Comparison of ENCODE assay signal across 9 mouse cellular contexts in the genomic region with DNA sequence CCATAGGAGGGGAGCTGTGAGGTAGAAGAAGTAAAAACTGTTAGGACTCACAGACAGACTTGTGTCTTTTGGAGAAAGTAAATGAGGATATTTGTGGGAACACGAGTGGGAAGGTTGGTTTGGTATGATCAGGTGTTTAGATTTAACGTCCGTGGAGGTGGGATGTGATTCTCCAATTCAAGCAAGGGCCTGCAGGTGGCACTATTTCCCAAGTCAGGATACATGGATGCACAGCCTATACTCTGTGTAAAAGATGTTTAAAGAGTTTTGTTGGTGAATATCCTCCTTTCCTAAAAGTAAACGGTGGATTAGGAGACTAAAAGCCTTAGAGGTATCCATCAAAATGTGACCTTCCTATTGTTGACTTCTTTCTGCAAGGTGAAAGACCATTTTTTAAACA. TPM values are rescaled to one million over a fixed set of nuclear protein-coding genes. Genes with fewer than 3 reads are reported as not detected.
DNase-seq lines count a peak whose midpoint lies in the region; ATAC-seq and TF ChIP-seq lines count a peak whose summit lies in the region.
"Had no signal": no experiment of that assay in that cellular context is flagged by ENCODE, and none has a peak within 500 bp of the region (broad histone marks: within the 10 kb centered on the region; RNA-seq: fewer than 3 reads in every experiment).

No protein-coding gene starts in this region.

- 13% methylated on average over 4 of the region's 4 CpGs for WGBS in forebrain, embryonic 10.5 days
- WGBS in forebrain, embryonic 15.5 days = 6% methylated on average over 4 of the region's 4 CpGs
- WGBS in forebrain, embryonic 16.5 days = 6% methylated on average over 4 of the region's 4 CpGs
- WGBS in thymus, adult 2 months = 4% methylated on average over 4 of the region's 4 CpGs

- no peak overlapping the region for H3K4me3 ChIP-seq in forebrain, embryonic 10.5 days
- no peak overlapping the region for H3K4me3 ChIP-seq in forebrain, embryonic 15.5 days
- no peak overlapping the region for H3K4me3 ChIP-seq in forebrain, embryonic 16.5 days (replicated peaks; ENCODE audit: low read length)
- H3K4me3 ChIP-seq in thymus, adult 2 months (ENCODE audit: control insufficient read depth, insufficient read depth, low read length) = no peak overlapping the region
- H3K4me3 ChIP-seq: heart, embryonic 13.5 days had no signal

- TF ChIP-seq CTCF in thymus, adult 2 months (IDR thresholded peaks at IDR 0.05; ENCODE audit: borderline replicate concordance, control insufficient read depth, extremely low read depth, insufficient read depth, low read length, poor library complexity) = no peak

- no peaks in the 10 kb centered on the region for H3K4me1 ChIP-seq in forebrain, embryonic 10.5 days
- H3K4me1 ChIP-seq in forebrain, embryonic 15.5 days = no peaks in the 10 kb centered on the region
- no peaks in the 10 kb centered on the region for H3K4me1 ChIP-seq in forebrain, embryonic 16.5 days (replicated peaks; ENCODE audit: control insufficient read depth, insufficient read depth, low read length)
- H3K4me1 ChIP-seq in thymus, adult 2 months (replicated peaks; ENCODE audit: control insufficient read depth, insufficient read depth, low read length) = no peaks in the 10 kb centered on the region
- H3K4me1 ChIP-seq: heart, embryonic 13.5 days had no signal

- ATAC-seq in forebrain, embryonic 15.5 days (replicated peaks) = no peak
- ATAC-seq in forebrain, embryonic 16.5 days = peak; percentile 69; the same call in 1 of the 2 replicates
- ATAC-seq in megakaryocyte-erythroid progenitor cell, adult 5-6 weeks (replicated peaks; ENCODE audit: low FRiP score, low TSS enrichment, poor library complexity, severe bottlenecking) = 0 out of 2 replicates have a peak, but pooled peaks have one; percentile 77

- no peak overlapping the region for H3K9ac ChIP-seq in forebrain, embryonic 15.5 days (replicated peaks)
- no peak overlapping the region for H3K9ac ChIP-seq in forebrain, embryonic 16.5 days (replicated peaks; ENCODE audit: low read depth, low read length)
- H3K9ac ChIP-seq: heart, embryonic 13.5 days had no signal

- DNase-seq in forebrain, embryonic 10.5 days (ENCODE audit: extremely low spot score, low spot score) = peak; percentile 28
- peak; percentile 50 for DNase-seq in 416B (ENCODE audit: low read depth)
- DNase-seq in c-Kit-positive CD71-positive TER-119-positive erythroid progenitor cells, embryonic 14.5 days (ENCODE audit: low spot score) = peak; percentile 5
- DNase-seq in layer of hippocampus, adult 9-11 months = peak; percentile 14
- DNase-seq in thymus, adult 2 months = peak; percentile 68

- H3K36me3 ChIP-seq in forebrain, embryonic 10.5 days (replicated peaks) = no peaks in the 10 kb centered on the region
- no peaks in the 10 kb centered on the region for H3K36me3 ChIP-seq in forebrain, embryonic 15.5 days
- no peaks in the 10 kb centered on the region for H3K36me3 ChIP-seq in forebrain, embryonic 16.5 days (ENCODE audit: control insufficient read depth, insufficient read depth)
- H3K36me3 ChIP-seq in thymus, adult 2 months (ENCODE audit: control insufficient read depth, insufficient read depth, low read length) = no peaks in the 10 kb centered on the region
- H3K36me3 ChIP-seq: heart, embryonic 13.5 days had no signal

- no peak for TF ChIP-seq POLR2A in thymus, adult 2 months (IDR thresholded peaks at IDR 0.05; ENCODE audit: control insufficient read depth, extremely low read depth, insufficient read depth, low read length, poor library complexity)

- no peaks in the 10 kb centered on the region for H3K9me3 ChIP-seq in forebrain, embryonic 10.5 days
- H3K9me3 ChIP-seq in forebrain, embryonic 15.5 days = no peaks in the 10 kb centered on the region
- no peaks in the 10 kb centered on the region for H3K9me3 ChIP-seq in forebrain, embryonic 16.5 days (ENCODE audit: control insufficient read depth, low read length)
- H3K9me3 ChIP-seq: heart, embryonic 13.5 days had no signal

- no peak overlapping the region for H3K27ac ChIP-seq in forebrain, embryonic 10.5 days
- H3K27ac ChIP-seq in forebrain, embryonic 15.5 days (replicated peaks) = no peak overlapping the region
- no peak overlapping the region for H3K27ac ChIP-seq in forebrain, embryonic 16.5 days (ENCODE audit: low read length)
- no peak overlapping the region for H3K27ac ChIP-seq in thymus, adult 2 months (ENCODE audit: control insufficient read depth, insufficient read depth, low read length)
- H3K27ac ChIP-seq: heart, embryonic 13.5 days had no signal

- H3K27me3 ChIP-seq in forebrain, embryonic 10.5 days (ENCODE audit: poor library complexity, severe bottlenecking) = no peaks in the 10 kb centered on the region
- H3K27me3 ChIP-seq in forebrain, embryonic 15.5 days = no peaks in the 10 kb centered on the region
- no peaks in the 10 kb centered on the region for H3K27me3 ChIP-seq in forebrain, embryonic 16.5 days (replicated peaks; ENCODE audit: control insufficient read depth, insufficient read depth, low read length)
- H3K27me3 ChIP-seq in thymus, adult 2 months (ENCODE audit: control insufficient read depth, insufficient read depth, low read length) = no peaks in the 10 kb centered on the region
- H3K27me3 ChIP-seq: heart, embryonic 13.5 days had no signal

- no peak overlapping the region for H3K4me2 ChIP-seq in forebrain, embryonic 15.5 days (replicated peaks)
- H3K4me2 ChIP-seq in forebrain, embryonic 16.5 days (ENCODE audit: low read length) = no peak overlapping the region
- H3K4me2 ChIP-seq: heart, embryonic 13.5 days had no signal

RNA-seq across cellular contexts. Expression of a gene that starts 17.1 kb away (rescaled TPM):
- polyA plus RNA-seq in forebrain, embryonic 10.5 days (2016; fragmentation: Nextera tagmentation; extraction: Ambion mirVana) = 14.9 and 15.7 TPM in 2 replicates
- 5.3 and 6.5 TPM in 2 replicates for polyA plus RNA-seq in forebrain, embryonic 15.5 days (2015; fragmentation: Nextera tagmentation; extraction: Ambion mirVana)
- polyA plus RNA-seq in forebrain, embryonic 16.5 days (2015; fragmentation: Nextera tagmentation; extraction: Ambion mirVana) = 5.9 TPM in 2 replicates
- not detected in 2 replicates for total RNA-seq in megakaryocyte-erythroid progenitor cell, adult 5-6 weeks (2014; fragmentation: Nextera tagmentation)
- not detected in 2 replicates for total RNA-seq in megakaryocyte-erythroid progenitor cell, adult 5-6 weeks (2017)
- 0.46 and 0.66 TPM in 2 replicates for polyA plus RNA-seq in thymus, adult 2 months (2012; rRNA removed)

Comparison
In these comparisons a context has a peak if more than half of its experiments do, and no peak if none do; other contexts are left out.
1. DNase-seq: peak in every context shown above with its lines; median percentile 68 in thymus, adult 2 months; 50 in 416B; 28 in forebrain, embryonic 10.5 days; 14 in layer of hippocampus, adult 9-11 months; 5 in c-Kit-positive CD71-positive TER-119-positive erythroid progenitor cells, embryonic 14.5 days.